Mouse (Mus musculus): Measurements from ENCODE around the gene Tyms.

Gene Tyms

GRCm38 (mm10) chr5:30072825-30073821 is at the start of gene Tyms:
TSS of gene Tyms (minus strand) at chr5:30073617.
- DNase-seq (ENCODE audit: low spot score in 2 of 2), result peak; percentile 50 to 56

GRCm38 (mm10) chr5:30122481-30122880 is 49.1 kb upstream of the Tyms start:
- no peak for DNase-seq (ENCODE audit: low spot score in 2 of 2)

- DNase-seq (ENCODE audit: low spot score in 2 of 2), result no peak
These were observed 46.7 kb upstream of the Tyms start for GRCm38 (mm10) chr5:30120106-30120505.

- no peak for DNase-seq (ENCODE audit: low spot score in 2 of 2)
These were observed 45.7 kb upstream of the Tyms start for GRCm38 (mm10) chr5:30119163-30119562.

- no peak for DNase-seq (ENCODE audit: low spot score in 2 of 2)
These were observed 44.6 kb upstream of the Tyms start for GRCm38 (mm10) chr5:30118018-30118417.

GRCm38 (mm10) chr5:30115718-30116117 is 42.3 kb upstream of the Tyms start:
- no peak for DNase-seq (ENCODE audit: low spot score in 2 of 2)

- no peak for DNase-seq (ENCODE audit: low spot score in 2 of 2)
These were observed 41.3 kb upstream of the Tyms start for GRCm38 (mm10) chr5:30114761-30115140.

GRCm38 (mm10) chr5:30113881-30114760 is 40.7 kb upstream of the Tyms start:
- DNase-seq (ENCODE audit: low spot score in 2 of 2), result peak; percentile 33 to 44

- no peak for DNase-seq (ENCODE audit: low spot score in 2 of 2)
These were observed 39.2 kb upstream of the Tyms start for GRCm38 (mm10) chr5:30112533-30113068.

GRCm38 (mm10) chr5:30111771-30112170 is 38.4 kb upstream of the Tyms start:
- DNase-seq (ENCODE audit: low spot score in 2 of 2), result no peak

GRCm38 (mm10) chr5:30111126-30111525 is 37.7 kb upstream of the Tyms start:
- no peak for DNase-seq (ENCODE audit: low spot score in 2 of 2)

- DNase-seq (ENCODE audit: low spot score in 2 of 2), result no peak
These were observed 37.1 kb upstream of the Tyms start for GRCm38 (mm10) chr5:30110371-30111060.

GRCm38 (mm10) chr5:30109899-30110298 is 36.5 kb upstream of the Tyms start:
- no peak for DNase-seq (ENCODE audit: low spot score in 2 of 2)

GRCm38 (mm10) chr5:30108233-30108632 is 34.8 kb upstream of the Tyms start:
- no peak for DNase-seq (ENCODE audit: low spot score in 2 of 2)

- DNase-seq (ENCODE audit: low spot score in 2 of 2), result no peak
These were observed 34.2 kb upstream of the Tyms start for GRCm38 (mm10) chr5:30107611-30108041.

GRCm38 (mm10) chr5:30107186-30107585 is 33.8 kb upstream of the Tyms start:
- DNase-seq (ENCODE audit: low spot score in 2 of 2), result no peak

- no peak for DNase-seq (ENCODE audit: low spot score in 2 of 2)
These were observed 33.3 kb upstream of the Tyms start for GRCm38 (mm10) chr5:30106756-30107155.

- no peak for DNase-seq (ENCODE audit: low spot score in 2 of 2)
These were observed 32.4 kb upstream of the Tyms start, which contains the start of gene 3110082J24Rik for GRCm38 (mm10) chr5:30105668-30106300. TSS of gene 3110082J24Rik (minus strand) at chr5:30106086.

GRCm38 (mm10) chr5:30104841-30105667 is 31.6 kb upstream of the Tyms start, which contains the start of gene Garem2:
TSS of gene Garem2 (plus strand) at chr5:30105161.
- DNase-seq (ENCODE audit: low spot score in 2 of 2), result no peak

- DNase-seq (ENCODE audit: low spot score in 2 of 2), result no peak
These were observed 30.9 kb upstream of the Tyms start for GRCm38 (mm10) chr5:30104339-30104738.
